Mouse (Mus musculus): ENCODE measurements around the gene Eef1akmt3. TPM values are rescaled to one million over a fixed set of nuclear protein-coding genes. Genes with fewer than 3 reads are reported as not detected.
"Not testable (repeated sequence)": the region's sequence is repeated elsewhere in the genome, so short reads cannot be mapped to it uniquely, and the experiment has no call there.

Gene Eef1akmt3
- total RNA-seq, 2 experiments from 2014 or later = 0.27 to 0.34 TPM

DNA sequence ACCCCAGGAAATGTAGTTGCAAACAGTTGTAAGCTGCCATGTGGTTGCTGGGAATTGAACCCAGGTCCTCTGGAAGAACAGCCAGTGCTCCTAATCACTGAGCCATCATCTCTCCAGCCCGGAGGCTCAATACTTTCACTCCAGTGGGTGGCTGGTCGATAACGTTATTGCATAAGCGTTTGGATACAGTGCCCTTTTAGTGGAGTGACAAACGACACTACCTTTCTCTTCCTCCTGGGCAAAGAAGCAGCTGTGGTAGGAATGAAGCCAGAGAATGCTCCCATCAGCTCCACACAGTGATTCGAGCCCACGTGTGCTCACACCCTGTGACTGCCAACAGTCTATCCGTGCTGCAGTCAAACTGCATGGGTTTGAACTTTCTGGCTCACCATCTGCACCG, 29.9 kb upstream of the Eef1akmt3 start:
- DNase-seq (ENCODE audit: low spot score in 2 of 2) = no peak

- peak; percentile 84 to 90 for DNase-seq (ENCODE audit: low spot score in 2 of 2)
Observed at GRCm38 (mm10) chr10:127070190-127071121, 29.1 kb upstream of the Eef1akmt3 start, which contains the start of gene Tspan31. Gene Tspan31 (minus strand): TSS chr10:127070264.

- DNase-seq (ENCODE audit: low spot score in 2 of 2) = no peak
Observed at GRCm38 (mm10) chr10:127069281-127070189, 28.2 kb upstream of the Eef1akmt3 start.

- no peak for DNase-seq (ENCODE audit: low spot score in 2 of 2)
Observed at GRCm38 (mm10) chr10:127068360-127069038, 27.2 kb upstream of the Eef1akmt3 start.

DNA sequence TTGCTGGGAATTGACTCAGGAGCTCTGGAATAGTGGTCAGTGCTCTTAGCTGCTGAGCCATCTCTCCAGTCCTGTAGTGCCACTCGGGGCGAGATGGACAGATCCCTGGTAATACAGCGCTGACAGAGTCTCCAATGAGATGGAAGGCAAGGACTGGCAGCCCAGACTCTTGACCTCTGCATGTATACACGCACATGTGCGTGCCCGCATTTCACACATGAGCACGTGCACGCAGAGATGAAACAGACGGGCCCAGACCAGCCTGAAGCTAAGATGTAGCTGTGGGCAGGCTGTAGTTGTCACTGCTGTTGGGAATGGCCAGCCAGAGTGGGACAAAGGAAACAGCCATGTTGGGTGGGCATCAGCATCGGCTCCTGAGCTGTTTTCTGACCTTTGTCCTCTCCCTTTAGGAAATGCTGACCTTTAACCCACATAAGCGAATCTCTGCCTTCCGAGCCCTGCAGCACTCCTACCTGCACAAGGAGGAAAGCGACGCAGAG, 25.3 kb upstream of the Eef1akmt3 start:
- DNase-seq (ENCODE audit: low spot score in 2 of 2) = no peak

- DNase-seq (ENCODE audit: low spot score in 2 of 2) = no peak
Observed at GRCm38 (mm10) chr10:127065981-127066380, 24.7 kb upstream of the Eef1akmt3 start.

GRCm38 (mm10) chr10:127063913-127064870, 22.9 kb upstream of the Eef1akmt3 start:
- peak in 1 of 2 experiments; percentile 42 for DNase-seq (ENCODE audit: low spot score in 2 of 2)

DNA sequence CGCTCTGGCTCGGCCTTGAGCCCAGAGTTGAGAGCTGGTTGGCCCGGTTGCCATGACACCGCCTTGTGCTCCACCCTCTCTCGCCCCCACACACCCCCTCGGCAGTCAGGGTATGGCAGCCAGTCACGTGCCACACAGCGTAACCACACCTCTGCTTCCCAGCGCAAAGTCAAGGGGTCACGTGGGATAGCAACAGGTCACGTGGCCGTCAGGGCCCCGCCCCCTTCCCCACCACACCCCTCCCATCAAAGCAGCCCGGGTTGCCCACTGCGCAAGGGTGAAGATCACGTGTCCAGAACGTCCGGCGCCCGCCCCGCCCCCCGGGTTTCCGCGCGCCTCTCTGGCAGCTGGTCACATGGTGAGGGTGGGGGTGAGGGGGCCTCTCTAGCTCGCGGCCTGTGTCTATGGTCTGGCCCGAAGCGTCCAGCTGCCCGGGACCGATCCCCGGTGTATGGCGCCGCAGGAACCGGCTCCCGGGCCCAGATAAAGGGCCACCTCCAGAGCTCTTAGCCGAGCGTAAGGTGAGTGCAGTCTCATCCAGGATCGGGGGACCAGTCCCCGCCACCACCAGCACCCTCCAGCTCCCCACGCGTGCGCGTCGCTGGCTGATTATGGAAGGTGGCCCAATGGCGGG, 22.0 kb upstream of the Eef1akmt3 start, which contains the start of gene Cdk4:
TSS of gene Cdk4 (plus strand) at position 296 of the 634 bp plus-strand sequence.
- DNase-seq (ENCODE audit: low spot score in 2 of 2) = peak; percentile 98 to 99

- no peak for DNase-seq (ENCODE audit: low spot score in 2 of 2)
Observed at GRCm38 (mm10) chr10:127062503-127062902, 21.2 kb upstream of the Eef1akmt3 start.

GRCm38 (mm10) chr10:127062101-127062500, 20.8 kb upstream of the Eef1akmt3 start:
- DNase-seq (ENCODE audit: low spot score in 2 of 2) = not testable (repeated sequence)

GRCm38 (mm10) chr10:127061513-127061912, 20.2 kb upstream of the Eef1akmt3 start:
- no peak for DNase-seq (ENCODE audit: low spot score in 2 of 2)

- DNase-seq (ENCODE audit: low spot score in 2 of 2) = no peak
Observed at GRCm38 (mm10) chr10:127061085-127061484, 19.8 kb upstream of the Eef1akmt3 start.

DNA sequence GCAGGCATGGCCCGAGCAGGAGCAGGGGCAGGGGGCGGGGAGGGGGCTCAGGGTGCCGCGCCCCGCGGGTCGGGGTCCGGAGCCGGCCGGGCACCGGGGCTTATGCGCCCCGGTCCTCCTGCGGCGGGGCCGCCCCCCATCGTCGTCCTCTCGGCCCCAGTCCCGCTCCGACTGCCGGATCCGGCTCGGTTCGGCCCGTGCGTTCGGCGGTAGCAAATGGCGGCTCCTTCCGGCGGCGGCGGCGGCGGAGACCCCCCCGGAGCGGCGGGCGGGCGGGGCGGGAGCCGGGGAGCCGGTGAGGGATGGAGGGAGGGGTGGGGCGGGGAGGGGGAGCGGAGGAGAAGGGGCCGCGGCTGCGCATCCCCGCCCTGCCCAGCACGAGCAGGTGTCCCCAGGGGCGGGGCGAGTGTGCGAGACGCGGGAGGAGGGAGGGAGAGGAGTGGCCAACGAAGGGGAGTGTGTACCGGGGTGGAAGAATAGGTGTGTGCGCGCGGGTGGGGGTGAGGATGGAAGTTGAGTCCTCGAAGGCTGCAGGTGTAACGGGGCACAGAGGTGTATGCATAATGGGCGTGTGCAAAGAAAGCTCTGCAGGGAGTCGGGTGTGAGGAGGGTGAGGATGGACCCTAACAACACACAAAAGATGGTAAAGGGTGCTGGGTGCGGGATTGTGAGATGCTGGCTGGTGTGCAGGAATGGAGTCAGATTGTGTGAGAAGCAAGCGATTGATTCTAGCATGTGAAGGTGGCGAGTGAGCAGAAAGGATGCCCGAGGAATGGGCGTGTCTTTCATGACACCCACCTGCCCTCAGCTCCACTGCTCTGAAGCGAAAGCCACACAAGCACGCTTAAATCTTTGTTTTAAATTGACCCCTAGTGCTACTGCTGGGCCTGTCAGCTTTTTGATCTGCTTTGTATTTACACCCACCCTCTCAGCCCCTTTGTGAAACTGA, 18.9 kb upstream of the Eef1akmt3 start, which contains the start of gene March9:
TSS of gene March9 (minus strand) at position 217 of the 949 bp plus-strand sequence.
- DNase-seq (ENCODE audit: low spot score in 2 of 2) = peak; percentile 71 to 80

DNA sequence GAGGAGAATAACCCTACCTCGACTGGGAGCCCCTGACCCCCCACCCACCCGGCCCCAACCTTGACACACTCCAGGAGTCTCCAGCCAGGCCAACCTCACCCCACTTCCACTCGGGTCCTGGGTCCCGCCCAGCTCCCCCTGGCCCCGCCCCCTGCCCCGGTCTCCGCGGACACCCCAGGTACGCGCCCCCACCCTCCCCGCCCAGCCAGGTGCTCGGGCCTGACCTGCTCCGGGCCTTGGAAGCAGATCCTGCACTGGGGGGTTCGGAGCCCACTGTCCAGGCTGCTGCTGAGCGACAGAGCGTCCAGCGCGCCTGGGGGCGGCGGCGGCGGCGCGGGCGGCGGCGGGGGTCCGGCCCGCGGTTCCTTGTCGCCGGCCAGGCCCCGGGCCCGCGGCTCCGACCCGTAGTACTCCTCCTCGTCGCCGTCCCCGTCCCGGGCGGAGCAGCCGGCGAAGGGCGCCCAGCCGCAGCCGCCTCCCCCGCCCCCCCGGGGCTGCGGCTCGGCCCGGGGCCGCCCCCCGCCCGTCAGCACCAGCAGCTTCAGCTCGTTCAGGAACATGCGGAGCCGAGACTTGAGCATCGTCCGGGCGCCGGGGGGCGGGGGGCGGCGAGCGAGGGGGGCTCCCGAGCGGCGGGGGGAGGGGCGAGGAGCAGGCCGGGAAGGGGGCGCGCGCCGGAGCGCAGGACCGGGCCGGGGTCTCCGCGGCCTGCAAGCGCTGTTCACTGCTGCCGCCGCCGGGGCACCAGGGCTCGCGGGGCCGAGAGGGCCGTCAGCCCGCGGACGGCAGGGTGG, 18.1 kb upstream of the Eef1akmt3 start:
- peak in 1 of 2 experiments; percentile 50 for DNase-seq (ENCODE audit: low spot score in 2 of 2)

- DNase-seq (ENCODE audit: low spot score in 2 of 2) = no peak
Observed at GRCm38 (mm10) chr10:127058708-127059107, 17.4 kb upstream of the Eef1akmt3 start.

DNA sequence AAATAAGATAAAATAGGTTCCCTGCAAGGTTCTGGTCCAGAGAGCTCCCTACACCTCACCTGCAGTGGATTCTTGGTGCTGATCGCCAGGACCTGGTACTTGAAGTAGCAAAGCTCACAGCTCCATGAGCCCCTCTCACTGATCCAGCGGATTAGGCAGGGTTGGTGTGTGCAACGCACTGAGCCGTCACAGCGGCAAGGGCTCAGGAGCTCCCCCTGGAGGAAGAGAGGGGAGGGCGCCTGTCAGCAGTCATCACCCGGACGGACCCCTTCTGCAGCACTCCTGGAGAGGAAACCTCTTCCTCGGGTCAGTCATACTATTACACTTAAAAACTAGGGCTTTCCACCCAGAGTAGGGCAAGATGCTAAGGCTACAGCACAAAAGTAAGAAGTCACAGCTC, 16.8 kb upstream of the Eef1akmt3 start:
- DNase-seq (ENCODE audit: low spot score in 2 of 2) = peak; percentile 84 to 89

DNA sequence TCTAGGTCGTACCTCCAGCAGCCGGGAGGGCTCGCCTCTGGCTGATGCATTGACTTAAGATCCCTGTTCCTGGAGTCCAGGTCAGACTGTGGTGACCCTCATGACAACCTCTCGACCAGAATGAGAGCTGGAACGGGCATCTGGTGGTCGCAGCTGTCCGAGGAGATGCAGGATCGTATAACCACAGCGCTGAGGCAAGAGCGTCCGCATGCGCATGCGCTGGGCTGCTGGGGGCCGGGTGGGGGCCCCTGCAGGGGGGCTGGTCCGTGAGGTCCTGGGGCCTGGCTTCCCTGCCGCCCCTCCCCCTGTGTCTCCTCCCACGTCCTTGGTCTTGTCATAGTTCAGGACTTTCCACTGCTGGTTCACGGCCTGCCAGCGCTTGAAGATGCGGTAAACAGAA, 15.2 kb upstream of the Eef1akmt3 start:
- DNase-seq (ENCODE audit: low spot score in 2 of 2) = no peak
